Mouse (Mus musculus) thymus, postnatal 14 days (tissue): ENCODE data around the gene Vmn2r1.
A peak's percentile ranks its signal among the peaks of the same experiment; 100 is the strongest.

Source experiments
- DNase-seq: peaks from one replicate; pipeline ENCODE4 v3.0.0; 2021

Gene Vmn2r1

DNA sequence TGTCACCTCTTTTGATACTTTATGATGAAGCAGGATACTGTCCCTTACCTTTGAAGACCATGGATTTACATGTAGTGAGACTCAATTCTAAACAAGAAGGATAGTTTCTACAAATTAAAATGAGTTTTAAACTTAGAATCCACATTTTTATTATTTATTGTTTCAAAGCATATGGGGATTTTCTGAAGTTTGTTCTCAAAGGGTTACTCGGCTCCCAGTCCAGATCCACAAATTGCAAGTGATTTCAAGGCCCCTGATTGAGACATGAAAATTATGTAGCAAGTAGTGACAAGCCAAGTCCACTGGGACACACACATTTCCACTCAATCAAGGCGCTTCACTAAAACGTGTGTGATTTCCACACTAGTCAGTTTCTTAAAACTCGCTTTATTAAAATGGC, at the start of gene Vmn2r1:
Gene Vmn2r1, plus strand, starts transcription at position 301 of the 400 bp plus-strand sequence.
- no peak for DNase-seq

DNA sequence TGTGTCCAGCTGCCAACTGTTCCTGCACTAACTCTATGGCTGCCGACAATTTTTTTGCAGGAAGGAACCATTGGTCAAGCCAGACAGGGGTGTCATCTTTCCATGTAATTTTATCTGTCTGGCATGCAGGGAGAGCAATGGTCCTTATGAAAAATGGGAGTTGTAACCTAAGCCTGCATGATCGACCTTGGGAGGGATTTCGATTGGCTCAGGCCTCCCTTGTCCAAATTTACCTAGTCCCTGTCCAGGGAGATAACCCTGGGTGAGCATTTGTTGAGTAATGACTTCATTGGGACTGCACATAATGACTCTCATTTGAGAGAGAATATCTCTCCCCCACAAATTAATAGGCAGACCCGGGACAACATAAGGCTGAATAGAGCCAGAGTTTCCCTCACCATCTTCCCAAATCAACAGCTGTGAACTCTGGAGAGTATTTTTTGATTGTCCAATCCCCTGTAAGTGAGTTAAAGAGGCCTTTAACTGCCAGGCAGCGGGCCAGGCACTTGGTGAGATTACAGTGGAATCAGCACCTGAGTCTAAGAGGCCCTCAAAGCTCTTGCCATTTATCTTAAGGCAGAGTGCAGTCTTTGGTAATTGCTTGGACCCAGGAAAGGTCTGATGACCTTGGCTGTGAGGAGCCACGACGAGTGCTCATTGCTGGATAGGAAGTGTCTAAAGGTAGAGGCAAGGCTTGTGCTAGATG, 43.1 kb upstream of the Vmn2r1 start:
- no peak for DNase-seq

DNA sequence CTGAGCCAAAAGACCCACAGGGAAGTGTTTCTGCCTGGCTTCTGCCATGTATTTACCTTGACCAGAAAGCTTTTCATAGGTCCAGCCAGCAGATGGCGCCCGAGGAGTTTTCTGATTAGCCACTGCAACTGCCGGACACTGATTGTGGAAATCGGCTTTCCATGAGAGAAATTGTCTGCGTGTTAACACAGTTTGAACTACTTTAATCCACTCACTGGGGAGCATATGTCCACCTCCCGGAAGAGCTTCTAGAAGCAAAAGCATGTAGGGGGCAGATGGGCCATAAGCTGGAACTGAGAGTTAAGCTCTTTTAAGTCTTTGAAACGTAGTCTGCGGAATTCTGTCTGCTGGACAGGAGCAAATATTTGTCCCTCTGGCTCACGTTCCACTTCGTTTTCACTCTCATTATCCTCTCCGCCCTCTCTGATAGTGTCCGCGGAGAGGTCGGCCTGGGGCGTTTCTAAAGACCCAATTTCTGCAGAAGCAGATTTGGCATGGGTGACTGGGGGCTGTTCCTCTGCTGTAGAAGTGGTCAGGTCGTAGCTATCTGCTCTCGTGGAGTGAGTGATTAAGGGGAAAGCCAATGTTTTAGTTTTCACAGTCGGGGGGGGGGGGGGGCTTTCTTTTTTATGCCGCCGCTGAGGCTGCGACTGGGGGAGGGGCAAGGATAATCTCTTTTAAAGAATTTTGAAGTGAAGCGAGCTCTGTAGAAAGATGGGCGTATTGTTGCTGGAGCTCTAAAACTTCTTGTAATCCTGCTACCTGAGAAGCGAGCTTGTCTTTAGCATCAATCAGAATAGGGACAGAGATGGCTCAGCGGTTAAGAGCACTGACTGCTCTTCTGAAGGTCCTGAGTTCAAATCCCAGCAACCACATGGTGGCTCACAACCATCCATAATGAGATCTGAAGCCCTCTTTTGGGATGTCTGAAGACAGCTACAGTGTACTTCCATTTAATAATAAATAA, 41.2 kb upstream of the Vmn2r1 start:
- peak; percentile 59 for DNase-seq

DNA sequence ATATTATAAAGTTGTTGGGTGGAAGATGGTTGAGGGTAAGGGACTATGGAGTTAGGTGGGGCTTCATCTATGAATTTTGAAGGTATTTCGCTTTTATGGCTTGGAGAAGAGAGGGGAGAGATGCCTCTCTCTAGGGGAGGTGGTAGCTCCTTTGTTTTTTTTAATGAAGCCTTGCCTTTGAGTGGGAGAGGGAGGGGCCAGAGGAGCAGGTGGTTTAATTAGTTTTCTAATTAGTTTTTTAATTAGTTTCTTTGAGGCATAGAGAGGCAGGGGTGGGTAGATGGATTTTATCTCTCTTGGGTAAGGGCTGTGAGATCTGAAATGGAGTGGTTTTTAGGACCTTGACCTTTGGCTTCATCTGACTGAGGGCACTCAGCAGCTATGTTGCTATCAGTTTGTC, 31.4 kb downstream of the Vmn2r1 start:
- DNase-seq, result no peak

DNA sequence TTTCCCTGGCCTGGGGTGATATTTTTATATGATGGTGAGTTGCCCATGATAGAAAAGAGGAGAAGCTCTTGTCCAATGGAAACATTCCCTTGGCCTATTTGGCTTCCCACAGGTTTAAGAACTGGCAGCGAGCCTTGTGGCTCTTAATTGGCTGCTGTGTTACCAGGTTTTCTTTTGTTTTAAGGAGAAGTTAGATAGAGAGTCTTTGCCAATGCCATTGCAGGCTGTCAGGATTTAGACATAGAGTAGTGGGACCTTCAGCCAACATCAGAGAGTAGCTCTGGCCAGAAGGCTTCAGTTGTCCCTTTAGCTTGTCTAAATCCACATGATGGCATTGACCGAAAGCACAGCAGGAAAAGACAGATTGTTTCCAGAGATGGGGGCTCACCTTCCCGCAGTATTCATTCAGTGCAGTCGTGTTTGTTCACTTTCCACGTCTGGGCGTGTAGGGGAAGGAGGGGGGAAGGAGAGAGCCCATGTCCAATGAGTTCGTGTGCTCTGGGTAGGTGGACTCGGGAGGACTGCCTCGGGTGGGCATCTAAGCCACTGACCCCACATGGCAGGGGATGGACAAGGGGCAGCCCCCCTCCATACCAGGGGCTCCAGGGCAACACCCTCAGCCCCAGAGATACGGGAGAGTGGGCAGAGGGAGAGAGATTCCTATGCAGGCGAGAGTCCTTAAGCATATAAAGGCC, 32.2 kb downstream of the Vmn2r1 start:
- no peak for DNase-seq

DNA sequence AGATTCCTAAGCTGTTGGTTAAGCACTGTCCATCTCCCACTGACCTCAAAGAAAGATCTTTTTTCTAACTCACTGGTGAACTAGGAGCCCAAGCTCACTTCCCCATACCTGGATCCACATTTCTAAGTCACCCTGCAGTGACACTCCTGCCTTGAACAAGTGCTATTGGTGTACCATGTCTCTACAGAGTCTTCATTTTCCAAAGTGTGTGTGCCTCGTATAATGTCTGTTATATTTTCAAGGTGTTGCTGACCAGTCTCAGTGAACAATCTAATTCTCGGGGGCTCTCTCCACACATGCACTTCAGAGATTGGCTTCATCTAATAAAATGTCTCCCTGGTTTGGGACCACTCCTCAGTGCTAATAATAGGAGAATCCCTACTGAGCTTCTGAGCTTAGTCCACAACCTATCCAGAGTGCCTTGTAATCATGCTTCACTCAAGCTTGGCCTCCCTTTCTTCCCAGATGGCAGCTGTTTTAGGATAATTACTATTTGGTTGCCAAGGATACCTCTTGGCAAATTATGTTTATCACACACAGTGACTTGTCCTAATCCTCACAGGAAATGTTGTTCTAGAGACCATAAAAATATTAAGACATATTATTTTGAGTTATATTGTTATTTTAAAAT, 60.6 kb downstream of the Vmn2r1 start, which contains the start of gene Vmn2r2:
Gene Vmn2r2, minus strand, starts transcription at position 51 of the 631 bp plus-strand sequence.
- no peak for DNase-seq
